Mouse (Mus musculus): ENCODE data around the gene Fryl. TPM values are rescaled to one million over a fixed set of nuclear protein-coding genes. Genes with fewer than 3 reads are reported as not detected.

Fryl gene
- polyA plus RNA-seq, 1 experiment from 2014 or later: 24.2 TPM

DNA sequence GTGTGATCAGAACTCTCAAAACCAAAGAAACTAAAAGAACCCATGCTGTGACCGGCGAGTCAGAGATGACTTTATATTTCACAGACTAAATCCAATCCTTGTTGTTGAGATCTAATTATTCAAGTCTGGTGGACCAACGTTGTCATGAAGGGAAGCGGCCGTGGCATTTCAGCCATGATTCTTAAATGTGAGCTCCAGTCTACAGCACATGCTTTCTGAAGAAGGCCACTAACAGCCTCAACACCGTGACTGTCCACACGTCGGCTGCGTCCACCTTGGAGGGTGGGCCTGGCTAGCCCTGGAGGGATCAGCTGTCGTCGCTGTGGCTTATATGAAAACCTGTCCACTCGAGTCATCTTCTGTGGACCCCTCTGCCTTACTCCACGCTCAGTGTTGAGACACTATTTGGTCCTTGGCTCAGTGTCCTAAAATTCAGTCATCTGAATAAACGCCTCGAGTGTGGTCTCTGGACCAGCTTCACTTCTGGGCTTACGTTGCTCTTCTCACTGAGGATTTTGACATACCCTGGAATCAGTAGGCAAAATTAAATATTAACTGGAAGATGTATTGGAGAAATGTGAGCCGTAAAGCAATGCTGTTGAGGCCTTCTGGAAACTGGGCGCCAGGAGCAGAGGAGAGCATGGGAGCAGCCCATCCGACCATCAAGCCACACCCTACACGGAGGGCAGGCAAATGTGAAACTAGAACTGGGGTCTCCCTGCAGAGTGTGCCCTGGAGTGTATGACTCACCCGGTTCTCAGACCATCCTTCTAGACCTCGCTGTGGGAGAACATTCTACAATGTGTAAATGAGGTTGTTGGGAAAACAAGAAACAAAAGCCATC, 46.1 kb downstream of the Fryl start:
- Histone ChIP-seq H3K4me2 (ENCODE audit: low read depth, severe bottlenecking) (no peak overlapping the region), H3K4me1 (ENCODE audit: control insufficient read depth, insufficient read depth, low read length) (0 out of 2 replicates have a peak, but pooled peaks cover 3% of the 10 kb centered on the region), H3K36me3 (ENCODE audit: control insufficient read depth, insufficient read depth, low read length) (peaks cover 5% of the 10 kb centered on the region; the same call in 1 of the 2 replicates), H3K27ac (replicated peaks; ENCODE audit: low read depth, low read length) (no peak overlapping the region), H3K27me3 (ENCODE audit: control insufficient read depth, insufficient read depth, low read length) (no peaks in the 10 kb centered on the region), H3K9ac (ENCODE audit: low read length) (no peak overlapping the region), H3K9me3 (ENCODE audit: control insufficient read depth, low read length) (no peaks in the 10 kb centered on the region), H3K4me3 (ENCODE audit: low read depth, low read length) (no peak overlapping the region)
- DNase-seq (ENCODE audit: low spot score): no peak
- ATAC-seq (ENCODE audit: insufficient number of reproducible peaks, low FRiP score, low TSS enrichment, low read depth): no peak
- 93% methylated on average over 22 of the region's 22 CpGs for WGBS

DNA sequence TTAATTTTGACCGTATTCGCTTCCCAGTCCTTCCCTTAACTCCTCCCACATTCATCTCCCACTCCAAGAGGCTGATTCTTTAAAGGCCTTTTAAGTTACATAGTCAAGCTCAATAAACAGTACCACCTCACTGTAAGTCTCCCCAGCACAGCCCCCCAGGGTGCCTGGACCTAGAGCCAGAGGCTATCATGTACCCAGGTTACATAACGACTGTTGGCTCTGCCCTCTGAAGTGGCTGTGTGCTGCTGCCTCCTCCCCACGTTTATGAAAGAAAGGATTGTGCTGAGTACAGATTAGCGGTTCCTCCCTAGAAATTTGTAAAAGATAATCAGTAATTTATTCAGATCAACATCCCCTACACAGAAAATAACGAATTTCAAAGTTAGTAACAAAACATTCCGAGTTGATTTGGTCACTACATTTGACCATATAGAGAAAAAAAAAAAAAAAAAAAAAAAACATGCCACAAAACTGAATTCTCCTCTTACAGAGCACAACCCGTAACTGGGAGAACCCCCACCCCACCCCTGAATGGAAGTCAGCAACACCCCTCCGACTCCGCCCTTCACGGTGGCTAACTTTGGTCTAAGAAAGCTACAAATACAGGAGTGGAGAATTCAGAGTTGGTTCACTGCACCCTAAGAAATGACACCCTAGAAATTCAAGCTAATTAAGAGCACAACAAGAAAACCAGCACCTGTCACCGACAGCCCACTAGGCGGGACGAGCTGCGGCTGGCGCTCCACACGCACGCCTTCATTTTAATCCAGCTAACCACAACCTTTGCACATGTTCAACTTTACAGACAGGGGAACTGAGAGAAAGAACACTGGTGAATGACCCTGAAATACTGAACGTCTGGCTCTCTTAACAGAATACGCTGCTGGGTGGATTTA, 47.0 kb downstream of the Fryl start:
- no peak overlapping the region for H3K27ac ChIP-seq (replicated peaks; ENCODE audit: low read depth, low read length)
- ATAC-seq (ENCODE audit: insufficient number of reproducible peaks, low FRiP score, low TSS enrichment, low read depth): no peak

DNA sequence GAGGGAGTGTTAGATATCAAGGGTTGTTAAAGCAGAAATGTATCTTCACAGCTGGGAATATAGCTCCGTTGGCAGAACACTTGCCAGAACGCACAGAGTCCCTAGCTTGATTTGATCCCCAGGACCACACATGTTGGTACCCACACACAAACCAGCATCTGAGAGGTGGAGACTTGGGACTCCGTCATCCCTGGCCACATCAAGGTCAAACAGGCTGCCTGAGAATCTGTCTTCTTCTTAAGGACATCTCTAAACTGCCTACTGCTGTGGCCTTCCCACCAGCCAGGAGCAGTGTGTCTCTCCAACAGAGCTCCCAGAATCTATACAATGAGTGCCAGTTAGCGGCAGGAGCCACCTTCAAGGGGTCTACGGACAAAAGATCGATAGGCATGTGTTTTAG, 47.8 kb downstream of the Fryl start:
- no peak overlapping the region for H3K4me3 ChIP-seq (ENCODE audit: low read depth, low read length)
- H3K9me3 ChIP-seq (ENCODE audit: control insufficient read depth, low read length): no peaks in the 10 kb centered on the region
- peaks cover 5% of the 10 kb centered on the region; the same call in 1 of the 2 replicates for H3K36me3 ChIP-seq (ENCODE audit: control insufficient read depth, insufficient read depth, low read length)
- H3K27me3 ChIP-seq (ENCODE audit: control insufficient read depth, insufficient read depth, low read length): no peaks in the 10 kb centered on the region
- whole genome bisulfite sequencing: 84% methylated on average over 6 of the region's 6 CpGs
- no peak overlapping the region for H3K27ac ChIP-seq (replicated peaks; ENCODE audit: low read depth, low read length)
- H3K4me1 ChIP-seq (ENCODE audit: control insufficient read depth, insufficient read depth, low read length): 0 out of 2 replicates have a peak, but pooled peaks cover 3% of the 10 kb centered on the region
- no peak overlapping the region for H3K9ac ChIP-seq (ENCODE audit: low read length)
- DNase-seq (ENCODE audit: low spot score): no peak
- H3K4me2 ChIP-seq (ENCODE audit: low read depth, severe bottlenecking): no peak overlapping the region
- ATAC-seq (ENCODE audit: insufficient number of reproducible peaks, low FRiP score, low TSS enrichment, low read depth): no peak

More for the DNA sequence above, 47.0 kb downstream of the Fryl start:
- peaks cover 5% of the 10 kb centered on the region; the same call in 1 of the 2 replicates for H3K36me3 ChIP-seq (ENCODE audit: control insufficient read depth, insufficient read depth, low read length)
- no peak for DNase-seq (ENCODE audit: low spot score)
- H3K9me3 ChIP-seq (ENCODE audit: control insufficient read depth, low read length): no peaks in the 10 kb centered on the region
- WGBS: 83% methylated on average over 20 of the region's 20 CpGs
- no peak overlapping the region for H3K4me3 ChIP-seq (ENCODE audit: low read depth, low read length)
- H3K4me2 ChIP-seq (ENCODE audit: low read depth, severe bottlenecking): no peak overlapping the region
- H3K9ac ChIP-seq (ENCODE audit: low read length): no peak overlapping the region
- no peaks in the 10 kb centered on the region for H3K27me3 ChIP-seq (ENCODE audit: control insufficient read depth, insufficient read depth, low read length)
- H3K4me1 ChIP-seq (ENCODE audit: control insufficient read depth, insufficient read depth, low read length): 0 out of 2 replicates have a peak, but pooled peaks cover 3% of the 10 kb centered on the region

DNA sequence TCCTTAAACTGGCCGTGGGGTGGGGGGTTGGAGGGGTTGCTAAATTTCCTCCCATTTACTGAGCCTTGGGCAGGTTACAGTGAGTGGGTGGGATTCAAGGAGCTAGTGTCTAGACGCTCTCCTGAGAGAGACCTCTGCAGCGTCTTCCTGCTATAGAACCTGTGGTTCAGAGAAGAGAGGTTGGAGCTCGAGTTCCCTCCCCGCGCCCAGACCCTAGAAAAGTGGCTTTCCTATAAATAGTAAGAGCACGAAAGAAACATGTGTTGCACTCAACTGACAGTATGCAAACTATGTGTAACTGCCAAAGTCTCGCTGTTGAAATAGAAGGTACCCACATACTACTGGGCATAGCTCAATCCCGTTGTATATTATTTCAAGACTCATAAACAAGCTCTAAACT, 49.7 kb downstream of the Fryl start:
- Histone ChIP-seq H3K4me1 (ENCODE audit: control insufficient read depth, insufficient read depth, low read length) (0 out of 2 replicates have a peak, but pooled peaks cover 3% of the 10 kb centered on the region), H3K9ac (ENCODE audit: low read length) (no peak overlapping the region), H3K4me2 (ENCODE audit: low read depth, severe bottlenecking) (no peak overlapping the region), H3K4me3 (ENCODE audit: low read depth, low read length) (no peak overlapping the region), H3K9me3 (ENCODE audit: control insufficient read depth, low read length) (no peaks in the 10 kb centered on the region), H3K27me3 (ENCODE audit: control insufficient read depth, insufficient read depth, low read length) (no peaks in the 10 kb centered on the region), H3K36me3 (ENCODE audit: control insufficient read depth, insufficient read depth, low read length) (peaks cover 5% of the 10 kb centered on the region; the same call in 1 of the 2 replicates), H3K27ac (replicated peaks; ENCODE audit: low read depth, low read length) (no peak overlapping the region)
- 90% methylated on average over 9 of the region's 9 CpGs for WGBS
- DNase-seq (ENCODE audit: low spot score): no peak
- ATAC-seq (ENCODE audit: insufficient number of reproducible peaks, low FRiP score, low TSS enrichment, low read depth): no peak

DNA sequence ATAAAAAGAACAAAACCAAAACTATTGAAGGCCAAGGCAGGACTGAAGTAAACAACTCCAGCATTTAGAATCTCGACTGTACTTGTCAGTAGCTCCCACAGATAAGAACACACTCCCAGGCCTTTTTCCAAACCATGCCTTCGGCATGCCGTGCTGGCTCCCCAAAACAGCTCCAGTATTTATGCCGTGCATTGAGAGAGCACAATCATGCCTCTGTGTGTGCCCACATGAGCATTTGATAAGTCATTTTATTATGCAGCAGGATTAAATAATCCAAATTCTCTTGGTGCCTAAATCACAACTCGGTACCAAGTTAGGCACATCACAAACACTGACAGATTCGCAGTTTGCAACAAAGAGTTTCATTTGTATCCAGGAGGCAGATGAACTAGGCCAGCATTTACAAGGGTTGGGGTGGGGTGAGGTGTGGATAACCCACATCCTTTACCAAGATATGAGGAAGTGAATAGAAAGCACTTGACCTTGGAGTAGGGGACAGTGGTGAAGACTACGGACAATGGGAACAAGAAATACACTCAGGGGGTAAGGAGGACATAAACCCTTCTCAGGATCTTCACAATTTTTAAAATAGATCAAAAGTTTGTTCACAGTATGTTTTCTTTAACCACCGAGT, 50.3 kb downstream of the Fryl start:
- H3K36me3 ChIP-seq (ENCODE audit: control insufficient read depth, insufficient read depth, low read length): peaks cover 5% of the 10 kb centered on the region; the same call in 1 of the 2 replicates
- 89% methylated on average over 8 of the region's 8 CpGs for WGBS
- H3K4me2 ChIP-seq (ENCODE audit: low read depth, severe bottlenecking): no peak overlapping the region
- H3K9me3 ChIP-seq (ENCODE audit: control insufficient read depth, low read length): no peaks in the 10 kb centered on the region
- no peak for ATAC-seq (ENCODE audit: insufficient number of reproducible peaks, low FRiP score, low TSS enrichment, low read depth)
- H3K9ac ChIP-seq (ENCODE audit: low read length): no peak overlapping the region
- no peak for DNase-seq (ENCODE audit: low spot score)
- no peaks in the 10 kb centered on the region for H3K27me3 ChIP-seq (ENCODE audit: control insufficient read depth, insufficient read depth, low read length)
- H3K27ac ChIP-seq (replicated peaks; ENCODE audit: low read depth, low read length): no peak overlapping the region
- 0 out of 2 replicates have a peak, but pooled peaks cover 3% of the 10 kb centered on the region for H3K4me1 ChIP-seq (ENCODE audit: control insufficient read depth, insufficient read depth, low read length)
- H3K4me3 ChIP-seq (ENCODE audit: low read depth, low read length): no peak overlapping the region

DNA sequence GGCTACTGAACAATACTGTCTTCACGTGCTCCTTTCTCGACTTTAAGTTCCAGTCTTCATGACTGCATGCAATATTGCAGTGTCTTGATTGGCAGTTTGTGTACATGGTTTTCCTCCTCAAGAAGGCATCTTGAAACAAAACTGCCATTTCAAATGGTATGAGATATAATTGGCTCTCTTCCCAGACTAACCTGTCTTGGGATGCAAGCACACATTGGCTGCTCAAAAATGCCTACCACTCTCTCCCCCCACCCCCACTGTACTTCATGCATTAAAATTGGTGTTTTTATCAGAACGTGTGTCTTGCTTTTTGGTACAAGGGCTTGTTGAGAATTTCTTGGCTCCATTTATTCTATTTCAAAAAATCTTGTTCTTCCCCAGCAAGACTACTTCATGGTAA, 51.4 kb downstream of the Fryl start:
- DNase-seq (ENCODE audit: low spot score): no peak
- Histone ChIP-seq H3K4me2 (ENCODE audit: low read depth, severe bottlenecking) (no peak overlapping the region), H3K4me3 (ENCODE audit: low read depth, low read length) (no peak overlapping the region), H3K27ac (replicated peaks; ENCODE audit: low read depth, low read length) (no peak overlapping the region), H3K27me3 (ENCODE audit: control insufficient read depth, insufficient read depth, low read length) (no peaks in the 10 kb centered on the region), H3K9me3 (ENCODE audit: control insufficient read depth, low read length) (no peaks in the 10 kb centered on the region), H3K36me3 (ENCODE audit: control insufficient read depth, insufficient read depth, low read length) (peaks cover 2% of the 10 kb centered on the region; the same call in 1 of the 2 replicates), H3K4me1 (ENCODE audit: control insufficient read depth, insufficient read depth, low read length) (0 out of 2 replicates have a peak, but pooled peaks cover 3% of the 10 kb centered on the region), H3K9ac (ENCODE audit: low read length) (no peak overlapping the region)
- WGBS: 96% methylated on average over 3 of the region's 3 CpGs
- no peak for ATAC-seq (ENCODE audit: insufficient number of reproducible peaks, low FRiP score, low TSS enrichment, low read depth)

DNA sequence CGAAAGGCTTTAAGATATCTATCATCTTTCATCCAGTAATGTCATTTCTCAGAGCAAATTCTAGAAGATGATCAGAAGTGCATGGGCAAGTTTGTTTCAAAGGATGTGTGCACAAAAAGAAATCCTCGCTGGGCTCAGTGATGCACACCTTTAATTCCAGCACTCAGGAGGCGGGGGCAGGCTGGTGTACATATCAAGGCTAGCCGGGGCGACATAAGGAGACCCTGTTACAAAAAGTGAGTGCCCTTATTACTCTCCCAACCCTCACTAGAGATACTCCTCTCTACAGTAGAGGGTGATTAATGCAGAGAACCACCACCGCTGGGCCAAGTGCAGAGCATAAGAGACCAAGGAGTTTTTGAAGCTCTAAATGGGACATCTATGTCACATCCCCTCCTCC, 53.9 kb downstream of the Fryl start:
- Histone ChIP-seq H3K4me3 (ENCODE audit: low read depth, low read length) (no peak overlapping the region), H3K9ac (ENCODE audit: low read length) (no peak overlapping the region), H3K36me3 (ENCODE audit: control insufficient read depth, insufficient read depth, low read length) (no peaks in the 10 kb centered on the region), H3K27ac (replicated peaks; ENCODE audit: low read depth, low read length) (no peak overlapping the region), H3K9me3 (ENCODE audit: control insufficient read depth, low read length) (no peaks in the 10 kb centered on the region), H3K4me1 (ENCODE audit: control insufficient read depth, insufficient read depth, low read length) (no peaks in the 10 kb centered on the region), H3K27me3 (ENCODE audit: control insufficient read depth, insufficient read depth, low read length) (no peaks in the 10 kb centered on the region), H3K4me2 (ENCODE audit: low read depth, severe bottlenecking) (no peak overlapping the region)
- no peak for DNase-seq (ENCODE audit: low spot score)
- ATAC-seq (ENCODE audit: insufficient number of reproducible peaks, low FRiP score, low TSS enrichment, low read depth): no peak
- 89% methylated on average over 6 of the region's 6 CpGs for WGBS

DNA sequence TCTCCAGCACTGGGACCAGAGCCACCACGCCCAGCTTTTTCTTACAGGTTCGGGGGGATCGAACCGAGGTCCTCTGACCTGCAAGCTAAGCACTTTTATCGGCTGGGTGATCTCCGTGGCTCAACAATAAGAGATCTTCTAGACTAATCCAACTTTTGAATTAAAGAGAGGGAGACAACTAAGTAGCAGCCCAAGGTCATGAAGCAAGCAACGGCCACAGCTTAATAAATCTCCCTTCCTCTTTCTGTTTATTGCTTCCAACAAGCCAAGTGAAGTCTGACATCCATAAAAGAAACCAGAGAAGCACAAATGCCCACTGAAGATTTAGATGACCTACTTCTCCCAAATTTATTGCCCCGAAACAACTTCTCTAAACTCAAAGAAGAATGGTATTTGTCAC, 54.3 kb downstream of the Fryl start:
- H3K9me3 ChIP-seq (ENCODE audit: control insufficient read depth, low read length): no peaks in the 10 kb centered on the region
- ATAC-seq (ENCODE audit: insufficient number of reproducible peaks, low FRiP score, low TSS enrichment, low read depth) (no peak), DNase-seq (ENCODE audit: low spot score) (no peak)
- no peaks in the 10 kb centered on the region for H3K36me3 ChIP-seq (ENCODE audit: control insufficient read depth, insufficient read depth, low read length)
- no peak overlapping the region for H3K4me3 ChIP-seq (ENCODE audit: low read depth, low read length)
- no peak overlapping the region for H3K27ac ChIP-seq (replicated peaks; ENCODE audit: low read depth, low read length)
- no peaks in the 10 kb centered on the region for H3K4me1 ChIP-seq (ENCODE audit: control insufficient read depth, insufficient read depth, low read length)
- 89% methylated on average over 8 of the region's 8 CpGs for WGBS
- H3K27me3 ChIP-seq (ENCODE audit: control insufficient read depth, insufficient read depth, low read length): no peaks in the 10 kb centered on the region
- no peak overlapping the region for H3K9ac ChIP-seq (ENCODE audit: low read length)
- H3K4me2 ChIP-seq (ENCODE audit: low read depth, severe bottlenecking): no peak overlapping the region

Data from limb, embryonic 11.5 days (tissue).